Mouse (Mus musculus): Measurements from ENCODE around the gene Sorbs1. TPM values are rescaled to one million over a fixed set of nuclear protein-coding genes. Genes with fewer than 3 reads are reported as not detected.

Sorbs1 gene
- polyA plus RNA-seq, 1 experiment from 2014 or later = 111 TPM

GRCm38 (mm10) chr19:40371866-40372265 is 141.7 kb downstream of the Sorbs1 start:
- Histone ChIP-seq H3K4me1 (replicated peaks; ENCODE audit: control insufficient read depth, insufficient read depth) (0 out of 2 replicates have a peak, but pooled peaks cover 3% of the 10 kb centered on the region), H3K9me3 (ENCODE audit: control insufficient read depth, low read length) (no peaks in the 10 kb centered on the region), H3K27me3 (ENCODE audit: control insufficient read depth, insufficient read depth, low read length) (no peaks in the 10 kb centered on the region), H3K4me2 (replicated peaks; ENCODE audit: low read depth) (no peak overlapping the region), H3K27ac (replicated peaks) (no peak overlapping the region), H3K9ac (ENCODE audit: low read length) (no peak overlapping the region), H3K36me3 (ENCODE audit: control insufficient read depth, insufficient read depth, low read length) (no peaks in the 10 kb centered on the region), H3K4me3 (ENCODE audit: low read depth, low read length) (no peak overlapping the region)
- no peak for TF ChIP-seq EP300 (optimal IDR thresholded peaks at IDR 0.05)
- no peak for TF ChIP-seq CTCF (IDR thresholded peaks at IDR 0.05; ENCODE audit: low read depth)
- 43% methylated on average over 4 of the region's 4 CpGs for WGBS
- DNase-seq (ENCODE audit: low spot score) (no peak), ATAC-seq (ENCODE audit: low FRiP score, low TSS enrichment) (no peak)

GRCm38 (mm10) chr19:40369852-40370811 is 143.4 kb downstream of the Sorbs1 start:
- ATAC-seq (ENCODE audit: low FRiP score, low TSS enrichment) = peak; percentile 73
- Histone ChIP-seq H3K27ac (replicated peaks) (peak overlapping the region; percentile 46), H3K9ac (ENCODE audit: low read length) (no peak overlapping the region), H3K27me3 (ENCODE audit: control insufficient read depth, insufficient read depth, low read length) (no peaks in the 10 kb centered on the region), H3K36me3 (ENCODE audit: control insufficient read depth, insufficient read depth, low read length) (no peaks in the 10 kb centered on the region), H3K4me2 (replicated peaks; ENCODE audit: low read depth) (no peak overlapping the region), H3K4me3 (ENCODE audit: low read depth, low read length) (no peak overlapping the region), H3K4me1 (replicated peaks; ENCODE audit: control insufficient read depth, insufficient read depth) (peaks cover 7% of the 10 kb centered on the region; the same call in 1 of the 2 replicates), H3K9me3 (ENCODE audit: control insufficient read depth, low read length) (no peaks in the 10 kb centered on the region)
- TF ChIP-seq EP300 (optimal IDR thresholded peaks at IDR 0.05) = no peak
- peak; percentile 48 for TF ChIP-seq CTCF (IDR thresholded peaks at IDR 0.05; ENCODE audit: low read depth)
- DNase-seq (ENCODE audit: low spot score) = peak; percentile 36
- WGBS = 41% methylated on average over 18 of the region's 18 CpGs

- no peaks in the 10 kb centered on the region for H3K27me3 ChIP-seq (ENCODE audit: control insufficient read depth, insufficient read depth, low read length)
- peaks cover 7% of the 10 kb centered on the region; the same call in 1 of the 2 replicates for H3K4me1 ChIP-seq (replicated peaks; ENCODE audit: control insufficient read depth, insufficient read depth)
- H3K36me3 ChIP-seq (ENCODE audit: control insufficient read depth, insufficient read depth, low read length) = peaks cover under 1% of the 10 kb centered on the region; the same call in 1 of the 2 replicates
- no peak overlapping the region for H3K4me3 ChIP-seq (ENCODE audit: low read depth, low read length)
- DNase-seq (ENCODE audit: low spot score) (no peak), ATAC-seq (ENCODE audit: low FRiP score, low TSS enrichment) (no peak)
- H3K9ac ChIP-seq (ENCODE audit: low read length) = no peak overlapping the region
- no peak overlapping the region for H3K4me2 ChIP-seq (replicated peaks; ENCODE audit: low read depth)
- 95% methylated on average over 2 of the region's 2 CpGs for WGBS
- H3K27ac ChIP-seq (replicated peaks) = no peak overlapping the region
- H3K9me3 ChIP-seq (ENCODE audit: control insufficient read depth, low read length) = no peaks in the 10 kb centered on the region
- TF ChIP-seq EP300 (optimal IDR thresholded peaks at IDR 0.05) (no peak), CTCF (IDR thresholded peaks at IDR 0.05; ENCODE audit: low read depth) (no peak)
These were observed 145.1 kb downstream of the Sorbs1 start for GRCm38 (mm10) chr19:40368517-40368916.

GRCm38 (mm10) chr19:40366163-40366941 is 147.2 kb downstream of the Sorbs1 start:
- peak; percentile 66 for ATAC-seq (ENCODE audit: low FRiP score, low TSS enrichment)
- no peaks in the 10 kb centered on the region for H3K27me3 ChIP-seq (ENCODE audit: control insufficient read depth, insufficient read depth, low read length)
- WGBS = 33% methylated on average over 11 of the region's 11 CpGs
- H3K36me3 ChIP-seq (ENCODE audit: control insufficient read depth, insufficient read depth, low read length) = peaks cover 4% of the 10 kb centered on the region; the same call in 1 of the 2 replicates
- H3K4me3 ChIP-seq (ENCODE audit: low read depth, low read length) = no peak overlapping the region
- H3K4me1 ChIP-seq (replicated peaks; ENCODE audit: control insufficient read depth, insufficient read depth) = peaks cover 7% of the 10 kb centered on the region
- peak; percentile 76 for DNase-seq (ENCODE audit: low spot score)
- TF ChIP-seq EP300 (optimal IDR thresholded peaks at IDR 0.05) (no peak), CTCF (IDR thresholded peaks at IDR 0.05; ENCODE audit: low read depth) (no peak)
- H3K4me2 ChIP-seq (replicated peaks; ENCODE audit: low read depth) = no peak overlapping the region
- H3K27ac ChIP-seq (replicated peaks) = peak overlapping the region; percentile 42; the same call in 1 of the 2 replicates
- no peaks in the 10 kb centered on the region for H3K9me3 ChIP-seq (ENCODE audit: control insufficient read depth, low read length)
- no peak overlapping the region for H3K9ac ChIP-seq (ENCODE audit: low read length)

- no peak for DNase-seq (ENCODE audit: low spot score)
These were observed 148.4 kb downstream of the Sorbs1 start for GRCm38 (mm10) chr19:40365137-40365536.

More at GRCm38 (mm10) chr19:40365137-40365536, 148.4 kb downstream of the Sorbs1 start:
- H3K27ac ChIP-seq (replicated peaks) = 0 out of 2 replicates have a peak overlapping the region, but pooled peaks have one; percentile 24
- H3K4me1 ChIP-seq (replicated peaks; ENCODE audit: control insufficient read depth, insufficient read depth) = peaks cover 7% of the 10 kb centered on the region
- TF ChIP-seq CTCF (IDR thresholded peaks at IDR 0.05; ENCODE audit: low read depth) = no peak
- TF ChIP-seq EP300 (optimal IDR thresholded peaks at IDR 0.05) = no peak
- no peak for ATAC-seq (ENCODE audit: low FRiP score, low TSS enrichment)
- no peaks in the 10 kb centered on the region for H3K9me3 ChIP-seq (ENCODE audit: control insufficient read depth, low read length)
- no peaks in the 10 kb centered on the region for H3K27me3 ChIP-seq (ENCODE audit: control insufficient read depth, insufficient read depth, low read length)
- H3K4me2 ChIP-seq (replicated peaks; ENCODE audit: low read depth) = no peak overlapping the region
- WGBS = 68% methylated on average over 5 of the region's 5 CpGs
- no peak overlapping the region for H3K4me3 ChIP-seq (ENCODE audit: low read depth, low read length)
- H3K9ac ChIP-seq (ENCODE audit: low read length) = no peak overlapping the region
- peaks cover 4% of the 10 kb centered on the region; the same call in 1 of the 2 replicates for H3K36me3 ChIP-seq (ENCODE audit: control insufficient read depth, insufficient read depth, low read length)

All from stomach, postnatal 0 days (tissue).